Mouse (Mus musculus): Measurements from ENCODE around the gene Nsd2. TPM values are rescaled to one million over a fixed set of nuclear protein-coding genes. Genes with fewer than 3 reads are reported as not detected.
"Not testable (repeated sequence)": the region's sequence is repeated elsewhere in the genome, so short reads cannot be mapped to it uniquely, and the experiment has no call there.

Gene Nsd2
- total RNA-seq, 2 experiments from 2014 or later, result 54.4 to 66.9 TPM

- no peak for DNase-seq
- intact Hi-C loops (cut with DNase I), result no loop called here
Measured at GRCm38 (mm10) chr5:33921486-33922235, 101.1 kb downstream of the Nsd2 start.

- intact Hi-C loops (cut with DNase I), result no loop called here
- DNase-seq, result no peak
Measured at GRCm38 (mm10) chr5:33922566-33922965, 102.0 kb downstream of the Nsd2 start.

GRCm38 (mm10) chr5:33926170-33926569 is 105.6 kb downstream of the Nsd2 start:
- intact Hi-C loops (cut with DNase I), result no loop called here
- DNase-seq, result no peak

GRCm38 (mm10) chr5:33932413-33932812 is 111.9 kb downstream of the Nsd2 start:
- intact Hi-C loops (cut with DNase I), result loop anchor here (10.0 kb wide), 1 partner anchor 278 kb away; the partner anchor contains the start of genes Slbp, Tacc3 and Tmem129
- no peak for DNase-seq

- DNase-seq, result no peak
- intact Hi-C loops (cut with DNase I), result loop anchor here (2.0 to 10.0 kb wide), 2 partner anchors 113 to 279 kb away; partner anchors contain the start of genes Nsd2, Slbp, Tacc3 and Tmem129
Measured at GRCm38 (mm10) chr5:33934081-33934480, 113.6 kb downstream of the Nsd2 start.

- no peak for DNase-seq
- intact Hi-C loops (cut with DNase I), result loop anchor here (2.0 to 10.0 kb wide), 2 partner anchors 114 to 280 kb away; partner anchors contain the start of genes Nsd2, Slbp, Tacc3 and Tmem129
Measured at GRCm38 (mm10) chr5:33934877-33935276, 114.4 kb downstream of the Nsd2 start.

- intact Hi-C loops (cut with DNase I), result loop anchor here (2.0 to 10.0 kb wide), 2 partner anchors 115 to 281 kb away; partner anchors contain the start of genes Nsd2, Slbp, Tacc3 and Tmem129
- no peak for DNase-seq
Measured at GRCm38 (mm10) chr5:33935700-33936111, 115.2 kb downstream of the Nsd2 start.

GRCm38 (mm10) chr5:33936120-33936707 is 115.7 kb downstream of the Nsd2 start, which contains the start of gene Nelfa:
TSS of gene Nelfa (minus strand) at chr5:33936413.
- DNase-seq, result peak; percentile 99
- intact Hi-C loops (cut with DNase I), result loop anchor here (10.0 kb wide), 1 partner anchor 281 kb away; the partner anchor contains the start of genes Slbp, Tacc3 and Tmem129

- intact Hi-C loops (cut with DNase I), result loop anchor here (10.0 kb wide), 1 partner anchor 282 kb away; the partner anchor contains the start of genes Slbp, Tacc3 and Tmem129
- DNase-seq, result no peak
Measured at GRCm38 (mm10) chr5:33937230-33937629, 116.7 kb downstream of the Nsd2 start.

GRCm38 (mm10) chr5:33938448-33938847 is 117.9 kb downstream of the Nsd2 start:
- DNase-seq, result peak; percentile 54 to 63
- intact Hi-C loops (cut with DNase I), result loop anchor here (10.0 kb wide), 1 partner anchor 284 kb away; the partner anchor contains the start of genes Slbp, Tacc3 and Tmem129

GRCm38 (mm10) chr5:33947035-33947434 is 126.5 kb downstream of the Nsd2 start:
- DNase-seq; intact Hi-C loops (cut with DNase I): not testable (repeated sequence)

Small RNA genes lying within 50 kb of the gene (microRNA-seq; reads per million reads assigned to microRNA genes)
- gene Mir7024, result 0 to 0.71 reads per million in 2 experiments

Other genes with a start within 250 kb of the Nsd2 start
- 10 to 100 TPM; 33.5 to 34.1 TPM for gene Fam53a, start 191.1 kb upstream of the Nsd2 start, total RNA-seq (2021)
- gene Gm9903, start 190.8 kb upstream of the Nsd2 start, total RNA-seq (2021), result 1 to 10 TPM; 1.2 TPM
- 10 to 100 TPM; 27.6 to 29.5 TPM for gene Slbp, start 168.2 kb upstream of the Nsd2 start, total RNA-seq (2021)
- gene Tacc3, start 162.6 kb upstream of the Nsd2 start, total RNA-seq (2021), result 10 to 100 TPM; 16.8 to 20.7 TPM
- gene Tmem129, start 162.3 kb upstream of the Nsd2 start, total RNA-seq (2021), result 10 to 100 TPM; 16.5 to 20.8 TPM
- gene Fgfr3, start 99.1 kb upstream of the Nsd2 start, total RNA-seq (2021), result 10 to 100 TPM in 1 of 2 experiments, 1 to 10 TPM in 1; 8.0 to 14.3 TPM
- 100 to 1,000 TPM; 118 to 135 TPM for gene Letm1, start 37.9 kb upstream of the Nsd2 start, total RNA-seq (2021)
- gene Nelfa, start 115.7 kb downstream of the Nsd2 start, total RNA-seq (2021), result 10 to 100 TPM; 12.6 to 15.3 TPM
- 1 to 10 TPM; 7.0 to 7.5 TPM for gene Gm1673, start 162.7 kb downstream of the Nsd2 start, total RNA-seq (2021)
- 1 to 10 TPM; 1.8 to 2.4 TPM for gene Nat8l, start 175.3 kb downstream of the Nsd2 start, total RNA-seq (2021)

All from heart, postnatal 10 days (tissue).